Mouse (Mus musculus) heart, adult 2 months (tissue): ENCODE measurements around the gene Slc3a1. TPM values are rescaled to one million over a fixed set of nuclear protein-coding genes. Genes with fewer than 3 reads are reported as not detected.

Source experiments
- DNase-seq, 2 experiments: peaks; one replicate each; pipeline ENCODE4 v3.0.0; 2021
- H3K27ac ChIP-seq: fragments of 200-600 bp; 2 replicates; pipeline ENCODE4 v1.8.1; 2022
- H3K27me3 ChIP-seq: fragments of 200-500 bp; 2 replicates; pipeline ENCODE4 v1.6.1; 2012; ENCODE audit warnings: mild to moderate bottlenecking, low read length, inconsistent platforms, mixed read lengths; ENCODE audit not compliant: control insufficient read depth, insufficient read depth
- H3K36me3 ChIP-seq: fragments of 200-500 bp; 2 replicates; pipeline ENCODE4 v1.6.1; 2012; ENCODE audit warnings: low read length, inconsistent platforms; ENCODE audit not compliant: control insufficient read depth, insufficient read depth
- H3K4me1 ChIP-seq: fragments of 200-500 bp; 2 replicates; pipeline ENCODE4 v1.6.1; 2011; ENCODE audit warnings: low read length; ENCODE audit not compliant: control insufficient read depth, insufficient read depth
- H3K4me3 ChIP-seq: fragments of 200-600 bp; 2 replicates; pipeline ENCODE4 v1.8.1; 2022
- H3K79me2 ChIP-seq: fragments of 200-500 bp; replicated peaks from 2 replicates; pipeline ENCODE4 v1.6.1; 2012; ENCODE audit warnings: mild to moderate bottlenecking, inconsistent platforms, low read length, moderate library complexity, mixed read lengths; ENCODE audit not compliant: control insufficient read depth, insufficient read depth
- H3K9ac ChIP-seq: fragments of 200-500 bp; 2 replicates; pipeline ENCODE4 v1.6.1; 2012; ENCODE audit warnings: low read depth, mild to moderate bottlenecking, control low read depth, inconsistent platforms, low read length, mixed read lengths
- CTCF ChIP-seq: fragments of 200-600 bp; IDR thresholded peaks from 2 replicates; pipeline ENCODE4 v1.8.1; 2022; ENCODE audit warnings: antibody characterized with exemption, mild to moderate bottlenecking, moderate library complexity
- EP300 ChIP-seq: fragments of 200-500 bp; IDR thresholded peaks from 2 replicates; pipeline ENCODE4 v1.6.1; 2011; ENCODE audit warnings: low read depth, low read length, control low read depth; ENCODE audit not compliant: insufficient read depth
- POLR2A ChIP-seq: fragments of 200-500 bp; IDR thresholded peaks from 2 replicates; pipeline ENCODE4 v1.6.1; 2011; ENCODE audit warnings: mild to moderate bottlenecking, low read depth, low read length, control low read depth; ENCODE audit not compliant: insufficient read depth
- WGBS: fragments of 180-500 bp; shearing (Covaris S2); methylation state at CpG from one replicate; pipeline ENCODE4 v1.1.7; 2018; 5-methylcytosine and 5-hydroxymethylcytosine counted together
- intact Hi-C: fragments of 180-260 bp; cut with DNase I; formaldehyde crosslinking; loops from one replicate; pipeline ENCODE4 v1.15.1; 2025
- long read RNA-seq: library from polyadenylated mRNA; stranded (forward); transcript quantifications from one replicate; pipeline ENCODE4 v2.0.0, GENCODE M21; 2021
- polyA plus RNA-seq: library from polyadenylated mRNA; depleted of rRNA; stranded (reverse); fragments of >200 nt; gene quantifications from 2 replicates; pipeline ENCODE4 v1.2.3, GENCODE M21; 2012; rRNA removed
- total RNA-seq, 2 experiments: library from RNA; stranded (reverse); gene quantifications; 2 replicates each; pipeline ENCODE4 v1.2.3; 2021

Gene Slc3a1
- total RNA-seq: under 1 TPM; 0.16 to 0.23 TPM
- polyA plus RNA-seq: 0.16 TPM in 1 of 2 replicates, not detected in the other
- long read RNA-seq: 0 reads

GRCm38 (mm10) chr17:85028093-85028739, at the start of gene Slc3a1:
Gene Slc3a1 (plus strand): TSS chr17:85028376.
- no peaks in the 10 kb centered on the region for H3K36me3 ChIP-seq
- 89% methylated on average over 20 of the region's 20 CpGs for WGBS
- H3K4me3 ChIP-seq: no peak within 1 kb of the TSS
- H3K9ac ChIP-seq: no peak within 1 kb of the TSS
- intact Hi-C loops: loop anchor here (10.0 kb wide), 1 partner anchor 607 kb away; no protein-coding TSS in a partner anchor
- no peak for TF ChIP-seq EP300
- no peak for TF ChIP-seq POLR2A
- TF ChIP-seq CTCF: no peak
- no peaks in the 10 kb centered on the region for H3K27me3 ChIP-seq
- DNase-seq: no peak
- H3K27ac ChIP-seq: no peak within 1 kb of the TSS
- no peaks in the 10 kb centered on the region for H3K79me2 ChIP-seq
- H3K4me1 ChIP-seq: no peaks in the 10 kb centered on the region

GRCm38 (mm10) chr17:84981721-84982120, 46.5 kb upstream of the Slc3a1 start:
- no peaks in the 10 kb centered on the region for H3K27me3 ChIP-seq
- H3K36me3 ChIP-seq: peaks cover 6% of the 10 kb centered on the region
- intact Hi-C loops: no loop called here
- H3K4me1 ChIP-seq: peaks cover 7% of the 10 kb centered on the region
- no peak for TF ChIP-seq CTCF
- no peak for TF ChIP-seq POLR2A
- TF ChIP-seq EP300: no peak
- no peak overlapping the region for H3K27ac ChIP-seq
- H3K79me2 ChIP-seq: peaks cover 18% of the 10 kb centered on the region
- WGBS: 92% methylated on average over 1 of the region's 1 CpGs
- no peak for DNase-seq
- no peak overlapping the region for H3K9ac ChIP-seq
- H3K4me3 ChIP-seq: no peak overlapping the region

- peaks cover 6% of the 10 kb centered on the region for H3K36me3 ChIP-seq
- intact Hi-C loops: no loop called here
- DNase-seq: no peak
These were observed 45.4 kb upstream of the Slc3a1 start for GRCm38 (mm10) chr17:84982735-84983134.

GRCm38 (mm10) chr17:84986368-84986767, 41.8 kb upstream of the Slc3a1 start:
- WGBS: 58% methylated on average over 5 of the region's 5 CpGs
- intact Hi-C loops: no loop called here
- Histone ChIP-seq H3K27me3 (no peaks in the 10 kb centered on the region), H3K4me1 (peaks cover 15% of the 10 kb centered on the region), H3K27ac (no peak overlapping the region), H3K9ac (no peak overlapping the region), H3K36me3 (peaks cover 6% of the 10 kb centered on the region), H3K4me3 (no peak overlapping the region), H3K79me2 (peaks cover 15% of the 10 kb centered on the region)
- no peak for DNase-seq
- TF ChIP-seq POLR2A (no peak), EP300 (no peak), CTCF (no peak)

More at GRCm38 (mm10) chr17:84982735-84983134, 45.4 kb upstream of the Slc3a1 start:
- Histone ChIP-seq H3K27ac (no peak overlapping the region), H3K9ac (no peak overlapping the region), H3K4me3 (no peak overlapping the region), H3K27me3 (no peaks in the 10 kb centered on the region), H3K4me1 (peaks cover 12% of the 10 kb centered on the region), H3K79me2 (peaks cover 15% of the 10 kb centered on the region)
- 81% methylated on average over 2 of the region's 2 CpGs for WGBS
- no peak for TF ChIP-seq CTCF
- no peak for TF ChIP-seq POLR2A
- no peak for TF ChIP-seq EP300

- TF ChIP-seq POLR2A (no peak), CTCF (no peak), EP300 (no peak)
- H3K27ac ChIP-seq: no peak overlapping the region
- WGBS: 71% methylated on average over 3 of the region's 3 CpGs
These were observed 40.3 kb upstream of the Slc3a1 start for GRCm38 (mm10) chr17:84987834-84988410.

GRCm38 (mm10) chr17:84988514-84988913, 39.7 kb upstream of the Slc3a1 start:
- TF ChIP-seq POLR2A (no peak), CTCF (no peak), EP300 (no peak)
- intact Hi-C loops: no loop called here

More at GRCm38 (mm10) chr17:84987834-84988410, 40.3 kb upstream of the Slc3a1 start:
- H3K4me3 ChIP-seq: no peak overlapping the region
- peaks cover 13% of the 10 kb centered on the region for H3K79me2 ChIP-seq
- H3K27me3 ChIP-seq: no peaks in the 10 kb centered on the region
- no peak for DNase-seq
- peaks cover 15% of the 10 kb centered on the region for H3K4me1 ChIP-seq
- intact Hi-C loops: no loop called here
- peaks cover 3% of the 10 kb centered on the region for H3K36me3 ChIP-seq
- no peak overlapping the region for H3K9ac ChIP-seq

More at GRCm38 (mm10) chr17:84988514-84988913, 39.7 kb upstream of the Slc3a1 start:
- H3K4me3 ChIP-seq: no peak overlapping the region
- no peak overlapping the region for H3K9ac ChIP-seq
- H3K79me2 ChIP-seq: peaks cover 13% of the 10 kb centered on the region
- DNase-seq: no peak
- H3K4me1 ChIP-seq: peaks cover 15% of the 10 kb centered on the region
- peaks cover 3% of the 10 kb centered on the region for H3K36me3 ChIP-seq
- no peak overlapping the region for H3K27ac ChIP-seq
- H3K27me3 ChIP-seq: no peaks in the 10 kb centered on the region
